Mouse (Mus musculus) ES-E14 (cell line): ENCODE data around the gene Gm45208.

Experiments used
- CHD2 ChIP-seq: IDR thresholded peaks from 2 replicates; pipeline ENCODE4 v1.6.1; 2014; ENCODE audit warnings: mild to moderate bottlenecking, low read depth, low read length, inconsistent platforms
- HCFC1 ChIP-seq: IDR thresholded peaks from 2 replicates; pipeline ENCODE4 v1.6.1; 2012; ENCODE audit warnings: low read length, inconsistent platforms, borderline replicate concordance; ENCODE audit not compliant: insufficient read depth
- MAFK ChIP-seq: IDR thresholded peaks from 2 replicates; pipeline ENCODE4 v1.6.1; 2014; ENCODE audit warnings: mild to moderate bottlenecking, low read depth, low read length, inconsistent platforms; ENCODE audit not compliant: insufficient read depth
- ZNF384 ChIP-seq: IDR thresholded peaks from 2 replicates; pipeline ENCODE4 v1.6.1; 2012; ENCODE audit warnings: low read depth, low read length, inconsistent platforms

GRCm38 (mm10) chrX:7762921-7763197 is 40.8 kb downstream of the Gm45208 start:
- TF ChIP-seq HCFC1 (no peak), MAFK (no peak), CHD2 (no peak), ZNF384 (no peak)
